Mouse (Mus musculus): ENCODE measurements around the gene Pard6a. TPM values are rescaled to one million over a fixed set of nuclear protein-coding genes. Genes with fewer than 3 reads are reported as not detected.

Pard6a gene
- total RNA-seq (2021), result 10 to 100 TPM; 45.5 to 53.6 TPM

GRCm38 (mm10) chr8:105700966-105701824 is at the start of gene Pard6a, which contains the start of gene Acd:
Gene Pard6a, plus strand, starts transcription at chr8:105701148.
Gene Acd, minus strand, starts transcription at chr8:105701102.
- intact Hi-C loops (cut with DNase I), result loop anchor here (5.0 kb wide), 1 partner anchor 79 kb away; no protein-coding TSS in a partner anchor
- peak; percentile 93 to 94 for DNase-seq (ENCODE audit: low spot score in 2 of 2)

- no peak for DNase-seq (ENCODE audit: low spot score in 2 of 2)
- intact Hi-C loops (cut with DNase I), result no loop called here
Measured at GRCm38 (mm10) chr8:105657641-105658040, 43.3 kb upstream of the Pard6a start.

- intact Hi-C loops (cut with DNase I), result no loop called here
- no peak for DNase-seq (ENCODE audit: low spot score in 2 of 2)
Measured at GRCm38 (mm10) chr8:105661167-105661566, 39.8 kb upstream of the Pard6a start.

GRCm38 (mm10) chr8:105677891-105678290 is 23.1 kb upstream of the Pard6a start:
- no peak for DNase-seq (ENCODE audit: low spot score in 2 of 2)
- intact Hi-C loops (cut with DNase I), result no loop called here

GRCm38 (mm10) chr8:105685325-105685724 is 15.6 kb upstream of the Pard6a start:
- DNase-seq (ENCODE audit: low spot score in 2 of 2), result no peak
- intact Hi-C loops (cut with DNase I), result no loop called here

GRCm38 (mm10) chr8:105685796-105686308 is 15.1 kb upstream of the Pard6a start, which contains the start of gene Carmil2:
Gene Carmil2, plus strand, starts transcription at chr8:105686274.
- DNase-seq (ENCODE audit: low spot score in 2 of 2), result no peak
- intact Hi-C loops (cut with DNase I), result no loop called here

- intact Hi-C loops (cut with DNase I), result no loop called here
- no peak for DNase-seq (ENCODE audit: low spot score in 2 of 2)
Measured at GRCm38 (mm10) chr8:105686551-105686950, 14.4 kb upstream of the Pard6a start.

- intact Hi-C loops (cut with DNase I), result no loop called here
- no peak for DNase-seq (ENCODE audit: low spot score in 2 of 2)
Measured at GRCm38 (mm10) chr8:105687512-105687911, 13.4 kb upstream of the Pard6a start.

GRCm38 (mm10) chr8:105688242-105688752 is 12.7 kb upstream of the Pard6a start:
- no peak for DNase-seq (ENCODE audit: low spot score in 2 of 2)
- intact Hi-C loops (cut with DNase I), result no loop called here

- intact Hi-C loops (cut with DNase I), result no loop called here
- no peak for DNase-seq (ENCODE audit: low spot score in 2 of 2)
Measured at GRCm38 (mm10) chr8:105689256-105689982, 11.5 kb upstream of the Pard6a start.

- DNase-seq (ENCODE audit: low spot score in 2 of 2), result no peak
- intact Hi-C loops (cut with DNase I), result loop anchor here (5.0 kb wide), 1 partner anchor 53 kb away; the partner anchor contains the start of genes Agrp and Ctcf
Measured at GRCm38 (mm10) chr8:105689983-105690360, 11.0 kb upstream of the Pard6a start.

GRCm38 (mm10) chr8:105690978-105691377 is 10.0 kb upstream of the Pard6a start:
- intact Hi-C loops (cut with DNase I), result loop anchor here (5.0 kb wide), 1 partner anchor 54 kb away; the partner anchor contains the start of genes Agrp and Ctcf
- no peak for DNase-seq (ENCODE audit: low spot score in 2 of 2)

GRCm38 (mm10) chr8:105692449-105693182 is 8.3 kb upstream of the Pard6a start:
- intact Hi-C loops (cut with DNase I), result loop anchor here (5.0 kb wide), 1 partner anchor 55 kb away; the partner anchor contains the start of genes Agrp and Ctcf
- DNase-seq (ENCODE audit: low spot score in 2 of 2), result peak in 1 of 2 experiments; percentile 2

- intact Hi-C loops (cut with DNase I), result loop anchor here (5.0 kb wide), 1 partner anchor 56 kb away; the partner anchor contains the start of genes Agrp and Ctcf
- peak; percentile 81 to 87 for DNase-seq (ENCODE audit: low spot score in 2 of 2)
Measured at GRCm38 (mm10) chr8:105693648-105694047, 7.3 kb upstream of the Pard6a start.

- intact Hi-C loops (cut with DNase I), result loop anchor here (5.0 kb wide), 1 partner anchor 57 kb away; the partner anchor contains the start of genes Agrp and Ctcf
- DNase-seq (ENCODE audit: low spot score in 2 of 2), result peak; percentile 56 to 62
Measured at GRCm38 (mm10) chr8:105694051-105694799, 6.7 kb upstream of the Pard6a start.

GRCm38 (mm10) chr8:105695080-105695780 is 5.7 kb upstream of the Pard6a start:
- DNase-seq (ENCODE audit: low spot score in 2 of 2), result no peak
- intact Hi-C loops (cut with DNase I), result no loop called here

GRCm38 (mm10) chr8:105697196-105697780 is 3.7 kb upstream of the Pard6a start:
- intact Hi-C loops (cut with DNase I), result no loop called here
- DNase-seq (ENCODE audit: low spot score in 2 of 2), result no peak
